Mouse (Mus musculus): ENCODE data around the gene Galntl6. TPM values are rescaled to one million over a fixed set of nuclear protein-coding genes. Genes with fewer than 3 reads are reported as not detected.
A peak's percentile ranks its signal among the peaks of the same experiment; 100 is the strongest.
"Not testable (repeated sequence)": the region's sequence is repeated elsewhere in the genome, so short reads cannot be mapped to it uniquely, and the experiment has no call there.

Galntl6 gene
- polyA plus RNA-seq, 1 experiment from 2014 or later = 17.1 TPM

GRCm38 (mm10) chr8:58575346-58575745 is 337.1 kb downstream of the Galntl6 start:
- Histone ChIP-seq H3K4me1 (no peaks in the 10 kb centered on the region), H3K9ac (no peak overlapping the region), H3K36me3 (replicated peaks) (no peaks in the 10 kb centered on the region), H3K4me2 (no peak overlapping the region), H3K27ac (no peak overlapping the region), H3K27me3 (replicated peaks) (no peaks in the 10 kb centered on the region), H3K4me3 (no peak overlapping the region), H3K9me3 (no peaks in the 10 kb centered on the region)
- no peak for ATAC-seq (replicated peaks)
- 71% methylated on average over 1 of the region's 1 CpGs for WGBS

- no peak overlapping the region for H3K4me2 ChIP-seq
- no peaks in the 10 kb centered on the region for H3K27me3 ChIP-seq (replicated peaks)
- H3K9ac ChIP-seq = no peak overlapping the region
- H3K27ac ChIP-seq = no peak overlapping the region
- H3K9me3 ChIP-seq = no peaks in the 10 kb centered on the region
- ATAC-seq (replicated peaks) = no peak
- no peak overlapping the region for H3K4me3 ChIP-seq
- no peaks in the 10 kb centered on the region for H3K4me1 ChIP-seq
- WGBS = 59% methylated on average over 2 of the region's 2 CpGs
- H3K36me3 ChIP-seq (replicated peaks) = no peaks in the 10 kb centered on the region
Measured at GRCm38 (mm10) chr8:58568086-58568485, 344.4 kb downstream of the Galntl6 start.

GRCm38 (mm10) chr8:58566115-58566514 is 346.3 kb downstream of the Galntl6 start:
- H3K27me3 ChIP-seq (replicated peaks) = no peaks in the 10 kb centered on the region
- no peak overlapping the region for H3K4me3 ChIP-seq
- H3K9ac ChIP-seq = no peak overlapping the region
- H3K27ac ChIP-seq = no peak overlapping the region
- no peaks in the 10 kb centered on the region for H3K36me3 ChIP-seq (replicated peaks)
- no peaks in the 10 kb centered on the region for H3K9me3 ChIP-seq
- H3K4me1 ChIP-seq = no peaks in the 10 kb centered on the region
- ATAC-seq (replicated peaks) = peak; percentile 56; the same call in 1 of the 2 replicates
- WGBS = 51% methylated on average over 2 of the region's 2 CpGs
- no peak overlapping the region for H3K4me2 ChIP-seq

- WGBS = 85% methylated on average over 2 of the region's 2 CpGs
- H3K36me3 ChIP-seq (replicated peaks) = no peaks in the 10 kb centered on the region
- no peaks in the 10 kb centered on the region for H3K27me3 ChIP-seq (replicated peaks)
- H3K9me3 ChIP-seq = no peaks in the 10 kb centered on the region
- no peak overlapping the region for H3K27ac ChIP-seq
- no peak for ATAC-seq (replicated peaks)
- no peak overlapping the region for H3K4me3 ChIP-seq
- no peak overlapping the region for H3K9ac ChIP-seq
- H3K4me2 ChIP-seq = no peak overlapping the region
- H3K4me1 ChIP-seq = no peaks in the 10 kb centered on the region
Measured at GRCm38 (mm10) chr8:58535781-58536180, 376.7 kb downstream of the Galntl6 start.

GRCm38 (mm10) chr8:58534631-58535030 is 377.8 kb downstream of the Galntl6 start:
- Histone ChIP-seq H3K4me3 (no peak overlapping the region), H3K4me2 (no peak overlapping the region), H3K27ac (no peak overlapping the region), H3K9me3 (no peaks in the 10 kb centered on the region), H3K4me1 (no peaks in the 10 kb centered on the region), H3K9ac (no peak overlapping the region), H3K27me3 (replicated peaks) (no peaks in the 10 kb centered on the region), H3K36me3 (replicated peaks) (no peaks in the 10 kb centered on the region)
- ATAC-seq (replicated peaks) = no peak

GRCm38 (mm10) chr8:58523443-58523842 is 389.0 kb downstream of the Galntl6 start:
- H3K27me3 ChIP-seq (replicated peaks) = no peaks in the 10 kb centered on the region
- no peaks in the 10 kb centered on the region for H3K4me1 ChIP-seq
- no peaks in the 10 kb centered on the region for H3K36me3 ChIP-seq (replicated peaks)
- H3K9ac ChIP-seq = no peak overlapping the region
- no peaks in the 10 kb centered on the region for H3K9me3 ChIP-seq
- no peak overlapping the region for H3K27ac ChIP-seq
- no peak for ATAC-seq (replicated peaks)
- H3K4me2 ChIP-seq = no peak overlapping the region
- WGBS = 57% methylated on average over 1 of the region's 1 CpGs
- no peak overlapping the region for H3K4me3 ChIP-seq

- Histone ChIP-seq H3K4me1 (no peaks in the 10 kb centered on the region), H3K27me3 (replicated peaks) (no peaks in the 10 kb centered on the region), H3K9me3 (no peaks in the 10 kb centered on the region), H3K36me3 (replicated peaks) (no peaks in the 10 kb centered on the region), H3K9ac (no peak overlapping the region), H3K27ac (no peak overlapping the region), H3K4me2 (no peak overlapping the region), H3K4me3 (no peak overlapping the region)
- ATAC-seq (replicated peaks) = peak; percentile 54; the same call in 1 of the 2 replicates
Measured at GRCm38 (mm10) chr8:58521932-58522331, 390.5 kb downstream of the Galntl6 start.

GRCm38 (mm10) chr8:58510516-58510915 is 401.9 kb downstream of the Galntl6 start:
- Histone ChIP-seq H3K9me3 (no peaks in the 10 kb centered on the region), H3K27me3 (replicated peaks) (no peaks in the 10 kb centered on the region), H3K9ac (no peak overlapping the region), H3K4me1 (no peaks in the 10 kb centered on the region), H3K4me2 (no peak overlapping the region), H3K4me3 (no peak overlapping the region), H3K36me3 (replicated peaks) (no peaks in the 10 kb centered on the region), H3K27ac (no peak overlapping the region)
- ATAC-seq (replicated peaks) = no peak

- WGBS = 68% methylated on average over 1 of the region's 1 CpGs
- no peak for ATAC-seq (replicated peaks)
- Histone ChIP-seq H3K36me3 (replicated peaks) (no peaks in the 10 kb centered on the region), H3K9ac (no peak overlapping the region), H3K9me3 (no peaks in the 10 kb centered on the region), H3K27me3 (replicated peaks) (no peaks in the 10 kb centered on the region), H3K4me2 (no peak overlapping the region), H3K4me3 (no peak overlapping the region), H3K27ac (no peak overlapping the region), H3K4me1 (no peaks in the 10 kb centered on the region)
Measured at GRCm38 (mm10) chr8:58509051-58509450, 403.4 kb downstream of the Galntl6 start.

GRCm38 (mm10) chr8:58487099-58487498 is 425.3 kb downstream of the Galntl6 start:
- Histone ChIP-seq H3K4me2 (no peak overlapping the region), H3K4me3 (no peak overlapping the region), H3K4me1 (no peaks in the 10 kb centered on the region), H3K27me3 (replicated peaks) (no peaks in the 10 kb centered on the region), H3K36me3 (replicated peaks) (no peaks in the 10 kb centered on the region), H3K9me3 (no peaks in the 10 kb centered on the region), H3K27ac (no peak overlapping the region), H3K9ac (no peak overlapping the region)
- ATAC-seq (replicated peaks) = peak; percentile 74
- WGBS = 40% methylated on average over 4 of the region's 4 CpGs

GRCm38 (mm10) chr8:58463342-58463741 is 449.1 kb downstream of the Galntl6 start:
- not testable (repeated sequence) for ATAC-seq (replicated peaks); H3K4me1 ChIP-seq; H3K9me3 ChIP-seq; H3K9ac ChIP-seq; H3K27me3 ChIP-seq (replicated peaks); H3K36me3 ChIP-seq (replicated peaks); H3K4me2 ChIP-seq; H3K27ac ChIP-seq; H3K4me3 ChIP-seq
- whole genome bisulfite sequencing = 91% methylated on average over 2 of the region's 2 CpGs

GRCm38 (mm10) chr8:58442696-58443095 is 469.7 kb downstream of the Galntl6 start:
- H3K9ac ChIP-seq = no peak overlapping the region
- 80% methylated on average over 2 of the region's 2 CpGs for WGBS
- H3K27me3 ChIP-seq (replicated peaks) = no peaks in the 10 kb centered on the region
- H3K27ac ChIP-seq = no peak overlapping the region
- no peak overlapping the region for H3K4me2 ChIP-seq
- no peaks in the 10 kb centered on the region for H3K36me3 ChIP-seq (replicated peaks)
- ATAC-seq (replicated peaks) = no peak
- H3K4me1 ChIP-seq = no peaks in the 10 kb centered on the region
- H3K9me3 ChIP-seq = no peaks in the 10 kb centered on the region
- no peak overlapping the region for H3K4me3 ChIP-seq

GRCm38 (mm10) chr8:58418481-58418880 is 494.0 kb downstream of the Galntl6 start:
- Histone ChIP-seq H3K36me3 (replicated peaks) (no peaks in the 10 kb centered on the region), H3K4me2 (no peak overlapping the region), H3K9me3 (no peaks in the 10 kb centered on the region), H3K27ac (no peak overlapping the region), H3K9ac (no peak overlapping the region), H3K27me3 (replicated peaks) (no peaks in the 10 kb centered on the region), H3K4me1 (no peaks in the 10 kb centered on the region), H3K4me3 (no peak overlapping the region)
- WGBS = 37% methylated on average over 5 of the region's 5 CpGs
- no peak for ATAC-seq (replicated peaks)

GRCm38 (mm10) chr8:58417551-58417950 is 494.9 kb downstream of the Galntl6 start:
- Histone ChIP-seq H3K9ac (no peak overlapping the region), H3K27ac (no peak overlapping the region), H3K9me3 (no peaks in the 10 kb centered on the region), H3K36me3 (replicated peaks) (no peaks in the 10 kb centered on the region), H3K27me3 (replicated peaks) (no peaks in the 10 kb centered on the region), H3K4me1 (no peaks in the 10 kb centered on the region), H3K4me2 (no peak overlapping the region), H3K4me3 (no peak overlapping the region)
- no peak for ATAC-seq (replicated peaks)
- 76% methylated on average over 1 of the region's 1 CpGs for WGBS

All from midbrain, embryonic 15.5 days (tissue).